Mouse (Mus musculus) liver, embryonic 14.5 days (tissue): Measurements from ENCODE around the gene Med13l. TPM values are rescaled to one million over a fixed set of nuclear protein-coding genes. Genes with fewer than 3 reads are reported as not detected.

Experiments used
- ATAC-seq: fragments of 200-750 bp; cut with Nextera tagmentation; 2 replicates; pipeline ENCODE4 v1.8.0; 2017; ENCODE audit warnings: moderate number of reproducible peaks, mild to moderate bottlenecking, moderate library complexity; ENCODE audit not compliant: insufficient read depth
- DNase-seq, 3 experiments: peaks; one replicate each; pipeline ENCODE4 v3.0.0-alpha.2; 2012 to 2013; ENCODE audit warnings: low read depth in 3 of 3, low spot score in 3 of 3
- H3K27ac ChIP-seq: fragments of 300-500 bp; sonication (generic); 2 replicates; pipeline ENCODE4 v1.5.1; 2014; ENCODE audit warnings: moderate library complexity, mild to moderate bottlenecking, control low read depth, inconsistent platforms
- H3K27me3 ChIP-seq: fragments of 300-500 bp; sonication (generic); 2 replicates; pipeline ENCODE4 v1.6.1; 2014; ENCODE audit warnings: mild to moderate bottlenecking, low read length, moderate library complexity; ENCODE audit not compliant: control insufficient read depth, insufficient read depth
- H3K36me3 ChIP-seq: fragments of 300-500 bp; sonication (generic); replicated peaks from 2 replicates; pipeline ENCODE4 v1.6.1; 2014; ENCODE audit warnings: low read depth; ENCODE audit not compliant: control insufficient read depth, insufficient read depth
- H3K4me1 ChIP-seq, 2 experiments: fragments of 200-500 bp in 1 of 2; fragments of 300-500 bp in 1 of 2; sonication (generic) in 1 of 2; replicated peaks; 2 replicates each; pipeline ENCODE4 v1.6.1; 2012 to 2014; ENCODE audit warnings: antibody characterized with exemption in 1 of 2, inconsistent platforms in 1 of 2, low read length in 1 of 2; ENCODE audit not compliant: control insufficient read depth in 2 of 2, insufficient read depth in 2 of 2
- H3K4me2 ChIP-seq: fragments of 300-500 bp; sonication (generic); 2 replicates; pipeline ENCODE4 v1.6.1; 2014; ENCODE audit warnings: low read depth, mild to moderate bottlenecking, control low read depth, moderate library complexity
- H3K4me3 ChIP-seq, 2 experiments: fragments of 200-500 bp in 1 of 2; fragments of 300-500 bp in 1 of 2; sonication (generic) in 1 of 2; 2 replicates each; pipeline ENCODE4 v1.5.1; 2012 to 2014; ENCODE audit warnings: low read depth in 2 of 2, low read length in 2 of 2, mild to moderate bottlenecking in 2 of 2, control low read depth in 1 of 2, inconsistent platforms in 1 of 2, moderate library complexity in 1 of 2; ENCODE audit not compliant: insufficient read depth in 1 of 2
- H3K9ac ChIP-seq: fragments of 300-500 bp; sonication (generic); replicated peaks from 2 replicates; pipeline ENCODE4 v1.6.1; 2014; ENCODE audit warnings: mild to moderate bottlenecking, control low read depth, moderate library complexity
- H3K9me3 ChIP-seq: fragments of 300-500 bp; sonication (generic); 2 replicates; pipeline ENCODE4 v1.6.1; 2016; ENCODE audit warnings: low read length, mixed read lengths; ENCODE audit not compliant: control insufficient read depth
- CTCF ChIP-seq: IDR thresholded peaks from 2 replicates; pipeline ENCODE4 v1.5.1; 2016; ENCODE audit warnings: antibody characterized with exemption, low read depth, control low read depth
- EP300 ChIP-seq: IDR thresholded peaks from 2 replicates; pipeline ENCODE4 v1.6.1; 2016; ENCODE audit warnings: antibody characterized with exemption, low read depth
- WGBS: fragments of 180-500 bp; shearing (Covaris S2); extraction: QIAGEN DNeasy Blood & Tissue Kit; methylation state at CpG from one replicate; pipeline ENCODE4 v1.1.7; 2014; ENCODE audit not compliant: insufficient replicate concordance; 5-methylcytosine and 5-hydroxymethylcytosine counted together
- polyA plus RNA-seq, 2 experiments: library from polyadenylated mRNA; depleted of rRNA in 1 of 2; stranded (reverse) in 1 of 2; unstranded in 1 of 2; fragments of >200 nt; fragmentation: Nextera tagmentation in 1 of 2; extraction: Ambion mirVana in 1 of 2; gene quantifications; 2 replicates each; pipeline versions ENCODE4 v1.2.1 to v1.2.3; 2012 to 2014

Med13l gene
- polyA plus RNA-seq, 2 experiments, result 6.4 to 9.9 TPM

- Histone ChIP-seq H3K4me2 (peak overlapping the region; percentile 94), H3K36me3 (no peaks in the 10 kb centered on the region), H3K9ac (peak overlapping the region; percentile 97), H3K27ac (peak overlapping the region; percentile 84), H3K4me1 (peaks cover 34 to 39% of the 10 kb centered on the region in 2 experiments), H3K27me3 (peaks cover 4% of the 10 kb centered on the region), H3K9me3 (no peaks in the 10 kb centered on the region), H3K4me3 (peak overlapping the region; percentile 81 to 96)
- TF ChIP-seq CTCF (peak; percentile 47), EP300 (no peak)
- DNase-seq (peak; percentile 71 to 73 (median 72)), ATAC-seq (peak; percentile 86)
- WGBS, result under 1% methylated on average over 92 of the region's 101 CpGs
These were observed 695 bp upstream of the Med13l start for GRCm38 (mm10) chr5:118559584-118560384.

GRCm38 (mm10) chr5:118561086-118561987 is 858 bp downstream of the Med13l start:
- peak; percentile 54 to 63 (median 59) for DNase-seq
- H3K27ac ChIP-seq, result peak overlapping the region; percentile 52
- H3K9ac ChIP-seq, result peak overlapping the region; percentile 97
- peak; percentile 22; the same call in 1 of the 2 replicates for ATAC-seq
- WGBS, result under 1% methylated on average over 59 of the region's 59 CpGs
- peaks cover 32 to 38% of the 10 kb centered on the region in 2 experiments for H3K4me1 ChIP-seq
- peak overlapping the region; percentile 81 to 96 for H3K4me3 ChIP-seq
- TF ChIP-seq CTCF (no peak), EP300 (peak; percentile 45; the same call in 1 of the 2 replicates)
- no peaks in the 10 kb centered on the region for H3K9me3 ChIP-seq
- H3K27me3 ChIP-seq, result peaks cover 4% of the 10 kb centered on the region
- peak overlapping the region; percentile 89 for H3K4me2 ChIP-seq
- no peaks in the 10 kb centered on the region for H3K36me3 ChIP-seq

GRCm38 (mm10) chr5:118562206-118562605 is 1.7 kb downstream of the Med13l start:
- Histone ChIP-seq H3K27ac (no peak overlapping the region), H3K4me2 (peak overlapping the region; percentile 89), H3K27me3 (peaks cover 4% of the 10 kb centered on the region), H3K9me3 (no peaks in the 10 kb centered on the region), H3K4me3 (peak overlapping the region; percentile 81 to 96), H3K4me1 (peaks cover 28 to 33% of the 10 kb centered on the region in 2 experiments), H3K36me3 (no peaks in the 10 kb centered on the region), H3K9ac (peak overlapping the region; percentile 97)
- 57% methylated on average over 3 of the region's 3 CpGs for WGBS
- no peak for TF ChIP-seq CTCF
- TF ChIP-seq EP300, result no peak
- no peak for ATAC-seq
- no peak for DNase-seq

- WGBS, result 27% methylated on average over 6 of the region's 6 CpGs
- H3K4me2 ChIP-seq, result peak overlapping the region; percentile 89
- H3K4me1 ChIP-seq, result peaks cover 28 to 33% of the 10 kb centered on the region in 2 experiments
- H3K36me3 ChIP-seq, result no peaks in the 10 kb centered on the region
- ATAC-seq (no peak), DNase-seq (peak in 1 of 3 experiments; percentile 36)
- TF ChIP-seq CTCF, result no peak
- no peak for TF ChIP-seq EP300
- no peaks in the 10 kb centered on the region for H3K27me3 ChIP-seq
- H3K9me3 ChIP-seq, result no peaks in the 10 kb centered on the region
- H3K9ac ChIP-seq, result no peak overlapping the region
- no peak overlapping the region for H3K27ac ChIP-seq
- H3K4me3 ChIP-seq, result peak overlapping the region; percentile 6 to 17; a peak in 2 of 4 replicates
These were observed 3.1 kb downstream of the Med13l start for GRCm38 (mm10) chr5:118563590-118563989.

- 86% methylated on average over 7 of the region's 7 CpGs for WGBS
These were observed 6.9 kb downstream of the Med13l start for GRCm38 (mm10) chr5:118567395-118567794.

More at GRCm38 (mm10) chr5:118567395-118567794, 6.9 kb downstream of the Med13l start:
- Histone ChIP-seq H3K27me3 (no peaks in the 10 kb centered on the region), H3K4me2 (no peak overlapping the region), H3K9ac (no peak overlapping the region), H3K36me3 (no peaks in the 10 kb centered on the region), H3K9me3 (no peaks in the 10 kb centered on the region), H3K4me3 (no peak overlapping the region), H3K4me1 (peaks cover 21 to 34% of the 10 kb centered on the region in 2 experiments), H3K27ac (no peak overlapping the region)
- no peak for TF ChIP-seq CTCF
- no peak for TF ChIP-seq EP300
- DNase-seq, result no peak
- ATAC-seq, result no peak
